Mouse (Mus musculus): Measurements from ENCODE around the gene Smco3.
"Not testable (repeated sequence)": the region's sequence is repeated elsewhere in the genome, so short reads cannot be mapped to it uniquely, and the experiment has no call there.

The Smco3 gene

DNA sequence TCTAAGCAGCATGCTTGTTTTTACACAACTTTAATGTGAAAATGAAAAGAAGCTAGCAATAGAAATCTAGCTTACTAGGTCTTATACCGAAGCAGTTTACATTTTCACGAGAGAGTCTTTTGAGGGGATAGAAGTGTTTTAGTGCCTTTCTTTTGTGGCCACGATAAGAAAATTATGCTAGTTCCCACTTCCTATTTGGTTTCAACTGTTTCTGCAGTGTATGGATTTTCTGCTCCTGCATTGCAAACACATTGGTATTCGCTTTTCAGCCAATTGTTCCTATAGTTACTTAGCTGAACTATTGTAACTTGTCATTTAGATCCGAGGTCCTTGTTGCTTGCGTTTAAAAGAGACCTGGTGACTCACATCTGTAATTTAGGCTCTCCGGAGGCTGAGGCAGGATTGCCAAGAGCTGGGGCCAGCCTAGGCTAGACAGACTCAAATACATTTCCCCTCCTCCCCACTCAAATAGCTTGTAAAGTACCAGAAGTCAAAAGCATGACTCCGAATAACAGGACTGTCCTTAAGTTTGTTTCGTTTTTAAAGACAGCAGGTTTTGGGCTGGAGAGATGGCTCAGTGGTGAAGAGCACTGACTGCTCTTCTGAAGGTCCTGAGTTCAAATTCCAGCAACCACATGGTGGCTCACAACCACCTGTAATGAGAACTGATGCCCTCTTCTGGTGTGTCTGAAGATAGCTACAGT, 30.4 kb downstream of the Smco3 start:
- DNase-seq (ENCODE audit: low spot score), result no peak

DNA sequence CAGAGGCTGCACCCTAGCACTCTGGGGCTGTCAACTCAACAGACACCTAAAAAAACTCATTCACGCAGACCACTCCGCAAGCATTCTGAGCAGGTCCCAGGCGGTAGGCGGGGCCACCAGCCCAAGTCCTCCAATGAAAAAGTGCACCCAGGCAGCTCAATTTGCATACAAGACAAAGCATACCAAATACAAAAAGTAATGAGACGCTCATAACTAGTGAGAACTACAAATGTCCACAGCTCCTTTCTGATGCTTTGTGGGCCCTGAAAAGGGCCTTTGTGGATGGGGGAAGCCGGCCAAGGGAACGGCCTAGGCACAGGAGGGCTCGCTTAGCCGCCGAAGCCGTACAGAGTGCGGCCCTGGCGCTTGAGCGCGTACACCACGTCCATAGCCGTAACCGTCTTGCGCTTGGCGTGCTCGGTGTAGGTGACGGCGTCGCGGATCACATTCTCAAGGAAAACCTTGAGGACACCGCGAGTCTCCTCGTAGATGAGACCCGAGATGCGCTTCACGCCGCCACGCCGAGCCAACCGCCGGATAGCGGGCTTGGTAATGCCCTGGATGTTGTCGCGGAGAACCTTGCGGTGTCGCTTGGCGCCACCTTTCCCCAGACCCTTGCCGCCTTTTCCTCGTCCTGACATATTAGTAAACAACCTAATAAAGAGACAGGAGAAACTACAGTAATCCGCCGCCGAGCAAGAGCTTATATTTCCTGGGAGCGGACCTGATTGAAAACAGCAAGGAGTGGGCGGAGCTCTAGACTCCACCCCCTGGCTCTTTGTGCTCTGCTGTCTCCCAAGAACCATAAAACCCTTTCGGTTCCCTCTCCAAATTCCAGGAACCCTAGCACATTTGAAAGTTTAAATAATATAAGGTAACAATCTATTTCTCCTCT, 31.3 kb downstream of the Smco3 start, which contains the start of gene Hist4h4:
Gene Hist4h4 (minus strand): TSS at position 677 of the 895 bp plus-strand sequence.
- peak; percentile 99 for DNase-seq (ENCODE audit: low spot score)

DNA sequence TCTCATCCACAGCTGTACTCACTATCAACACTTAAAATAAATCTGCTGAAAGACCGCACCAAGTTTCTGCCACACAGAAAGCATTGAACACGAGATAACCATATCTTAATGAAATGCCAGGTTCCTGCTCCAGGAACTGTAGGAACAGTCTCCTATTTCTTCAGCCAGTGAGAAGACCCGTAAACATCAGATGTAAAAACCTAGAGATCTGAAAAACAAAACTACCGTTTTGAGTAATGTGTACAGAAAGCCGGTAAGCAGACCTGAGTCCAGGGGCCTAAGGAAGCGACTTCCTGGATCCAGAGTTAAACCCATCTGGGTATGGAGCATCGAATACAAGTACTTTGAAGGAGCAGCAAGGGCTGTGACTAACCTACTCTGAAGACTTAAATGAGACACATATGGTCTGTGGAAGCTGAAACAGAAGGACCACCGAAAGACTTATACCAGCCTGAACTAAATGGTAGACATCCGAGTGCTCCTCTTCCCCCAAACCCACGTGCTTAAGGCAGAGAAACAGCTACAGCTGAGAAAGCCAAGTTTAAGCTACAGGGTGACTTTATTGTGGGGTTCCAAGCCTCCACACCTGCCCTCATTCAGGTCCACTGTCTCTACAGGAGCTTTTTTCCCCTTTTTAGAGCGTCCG, 32.0 kb downstream of the Smco3 start:
- DNase-seq (ENCODE audit: low spot score), result no peak

DNA sequence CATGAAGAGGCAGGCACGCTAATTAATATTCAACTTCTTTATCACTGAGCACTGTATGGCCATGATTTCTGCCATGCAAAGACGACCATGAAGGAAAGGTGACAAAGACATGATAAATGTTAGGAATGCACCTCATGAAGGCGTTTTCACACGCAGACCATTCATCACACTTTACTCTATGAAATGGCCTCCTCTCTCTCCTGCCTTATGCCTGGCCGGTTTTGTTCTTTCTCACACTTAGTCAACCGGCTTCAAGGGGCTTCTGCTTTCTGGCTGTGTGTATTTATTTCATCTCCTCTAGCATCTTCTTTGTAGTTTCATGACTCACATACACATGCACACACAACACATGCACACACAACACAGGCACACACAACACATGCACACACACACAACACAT, 34.0 kb downstream of the Smco3 start:
- DNase-seq (ENCODE audit: low spot score), result no peak

DNA sequence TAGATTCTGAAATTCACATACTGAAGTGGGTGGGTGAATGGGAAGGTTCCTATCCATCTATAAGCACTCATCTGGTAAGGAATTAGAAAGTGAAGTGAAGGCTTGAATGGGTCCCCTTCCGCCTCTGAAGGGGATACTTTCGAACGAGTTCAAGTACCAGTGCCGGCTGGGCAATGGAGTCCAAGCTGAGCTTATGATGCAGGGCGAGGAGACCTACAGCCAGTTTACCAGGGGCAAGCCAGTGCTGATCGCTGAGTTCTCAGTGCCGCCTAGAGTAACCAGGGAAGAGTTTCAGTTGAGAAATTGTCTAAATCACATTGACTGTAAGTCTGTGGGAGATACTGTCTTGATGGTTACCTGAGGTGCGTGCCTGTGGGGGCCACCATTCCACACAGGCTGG, 34.5 kb downstream of the Smco3 start:
- no peak for DNase-seq (ENCODE audit: low spot score)

DNA sequence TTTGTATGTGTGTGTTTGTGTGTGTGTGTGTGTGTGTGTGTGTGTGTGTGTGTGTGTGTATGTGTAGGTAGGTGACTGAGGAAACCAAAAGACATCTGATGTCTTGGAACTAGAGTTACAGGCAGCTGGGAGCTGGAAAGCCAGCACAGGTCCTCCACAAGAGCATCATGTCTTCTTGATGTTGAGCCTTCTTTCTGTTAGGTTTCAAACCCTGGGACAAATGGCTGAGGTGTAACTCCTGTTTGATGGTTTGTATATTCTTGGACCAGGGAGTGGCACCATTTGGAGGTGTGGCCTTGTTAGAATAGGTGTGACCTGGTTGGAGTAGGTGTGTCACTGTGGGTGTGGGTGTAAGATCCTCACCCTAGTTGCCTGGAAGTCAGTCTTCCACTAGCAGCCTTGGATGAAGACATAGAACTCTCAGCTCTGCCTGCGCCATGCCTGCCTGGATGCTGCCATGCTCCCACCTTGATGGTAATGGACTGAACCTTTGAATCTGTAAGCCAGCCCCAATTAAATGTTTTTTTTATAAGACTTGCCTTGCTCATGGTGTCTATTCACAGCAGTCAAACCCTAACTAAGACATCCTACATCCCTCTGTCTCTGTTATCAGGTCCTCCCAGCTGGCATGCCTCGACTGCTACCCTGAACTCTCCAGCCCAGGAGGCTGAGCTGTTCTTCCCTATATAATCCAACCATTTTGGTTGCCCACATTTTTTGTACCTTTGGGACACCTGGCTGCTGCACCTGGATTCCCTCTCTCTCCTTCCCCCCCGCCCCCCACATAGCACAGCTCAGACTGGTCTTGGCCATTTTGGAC, 37.2 kb downstream of the Smco3 start:
- not testable (repeated sequence) for DNase-seq (ENCODE audit: low spot score)

DNA sequence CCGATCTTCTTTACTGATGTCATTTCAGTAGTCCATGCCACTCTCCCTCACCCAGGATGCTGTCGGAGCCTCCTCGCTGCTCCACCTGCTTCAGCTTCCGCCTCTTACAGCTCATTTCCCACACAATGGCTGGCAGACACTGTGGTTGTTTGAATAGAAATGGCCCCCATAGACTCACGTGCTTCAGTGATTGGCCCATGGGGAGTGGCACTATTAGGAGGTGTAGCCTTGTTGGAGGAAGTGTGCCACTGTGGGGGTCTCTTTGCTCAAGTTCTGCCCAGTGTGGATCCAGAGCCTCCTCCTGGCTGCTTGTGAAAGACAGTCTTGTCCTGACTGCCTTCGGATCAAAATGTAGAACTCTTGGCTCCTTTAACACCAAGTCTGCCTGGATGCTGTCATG, 39.4 kb downstream of the Smco3 start:
- DNase-seq (ENCODE audit: low spot score), result no peak

DNA sequence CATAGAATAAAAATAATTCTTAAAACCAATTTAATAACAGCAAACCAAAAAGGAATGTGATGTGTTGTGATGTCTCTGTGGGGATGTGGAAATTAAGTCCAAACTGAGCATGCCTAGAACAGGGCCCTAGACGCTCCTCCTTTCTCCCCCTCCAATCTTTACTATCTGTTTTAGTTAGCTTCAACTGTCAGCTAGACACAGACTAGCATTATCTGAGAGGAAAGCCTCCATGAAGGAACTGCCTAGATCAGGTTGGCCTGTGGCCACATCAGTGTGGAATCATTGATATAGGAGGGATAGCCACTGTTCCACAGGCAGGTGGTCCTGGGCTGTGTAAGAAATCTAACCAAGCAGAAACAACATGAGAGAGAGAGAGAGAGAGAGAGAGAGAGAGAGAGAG, 40.1 kb downstream of the Smco3 start:
- no peak for DNase-seq (ENCODE audit: low spot score)

DNA sequence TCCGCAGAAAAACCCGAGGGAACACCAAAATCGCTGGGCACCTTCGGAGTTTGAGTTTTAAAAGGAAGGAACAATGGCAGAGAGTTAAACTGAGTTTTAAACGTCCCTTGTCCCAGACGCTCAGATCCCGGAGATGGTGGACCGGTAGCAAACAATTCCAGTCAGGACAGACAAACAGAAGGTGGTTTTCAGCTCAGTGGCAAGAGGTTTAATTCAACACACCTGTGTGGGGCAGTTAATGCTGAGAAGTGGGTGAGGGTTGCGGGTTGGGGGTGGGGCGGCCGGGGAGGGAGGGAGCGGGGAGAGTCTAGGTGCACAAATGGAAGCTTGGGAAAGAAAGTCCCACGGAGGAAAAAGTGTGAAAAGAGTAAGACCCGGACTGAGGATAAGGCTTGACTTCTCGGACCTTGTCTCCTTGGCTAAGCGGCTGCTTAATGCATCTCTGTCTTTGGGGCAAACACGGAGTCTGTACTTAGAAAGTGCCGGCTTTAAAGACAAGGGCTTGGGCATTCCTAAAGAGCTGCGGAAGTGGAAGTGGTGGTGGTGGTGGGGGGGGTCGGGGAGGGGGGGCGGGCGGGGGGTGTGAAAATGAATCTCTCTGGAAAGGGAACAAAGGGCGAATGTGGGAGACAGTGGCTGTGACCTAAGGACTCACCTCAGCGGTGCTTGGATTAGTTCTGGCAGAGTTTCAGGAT, 41.3 kb downstream of the Smco3 start:
- no peak for DNase-seq (ENCODE audit: low spot score)

DNA sequence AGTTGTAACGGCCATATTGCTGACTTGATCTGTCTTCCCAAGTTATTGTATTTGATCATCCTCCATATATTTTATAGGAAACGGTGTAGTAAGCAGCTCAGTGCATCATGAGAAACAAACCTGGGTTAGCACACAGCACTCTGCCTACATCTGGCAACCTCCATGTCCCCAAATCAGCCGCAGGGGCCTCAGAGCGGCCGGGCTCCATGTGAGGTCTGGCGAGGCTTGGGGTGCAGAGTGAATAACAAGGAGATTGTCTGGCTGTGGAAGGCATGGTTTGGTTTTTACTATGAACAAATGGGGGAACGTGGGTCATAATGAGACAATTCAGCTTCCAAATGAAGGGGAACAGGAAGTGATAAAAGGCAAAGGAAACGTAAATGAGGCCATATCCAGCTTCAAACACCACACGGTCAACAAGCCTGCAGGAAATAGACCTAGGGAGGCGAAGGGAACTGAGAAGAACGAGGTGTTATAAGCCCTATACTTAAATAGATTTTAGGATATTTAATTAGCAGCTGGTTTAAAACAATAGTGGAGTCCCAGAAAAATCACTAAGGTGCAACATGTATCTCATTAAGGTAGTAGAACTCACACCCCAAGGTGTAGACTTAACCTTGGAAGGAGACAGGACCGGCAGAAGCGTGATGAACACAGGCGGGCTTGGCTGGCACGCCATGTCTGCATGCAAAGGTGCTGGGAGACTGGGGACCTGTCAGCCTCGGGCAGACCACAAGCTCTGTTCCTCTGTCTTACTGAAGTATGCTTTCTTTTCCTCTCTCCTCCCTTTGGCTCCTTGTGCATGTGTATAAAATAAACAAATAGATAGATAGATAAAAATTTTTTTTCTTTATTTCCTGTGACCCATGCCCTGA, 42.1 kb downstream of the Smco3 start:
- no peak for DNase-seq (ENCODE audit: low spot score)

DNA sequence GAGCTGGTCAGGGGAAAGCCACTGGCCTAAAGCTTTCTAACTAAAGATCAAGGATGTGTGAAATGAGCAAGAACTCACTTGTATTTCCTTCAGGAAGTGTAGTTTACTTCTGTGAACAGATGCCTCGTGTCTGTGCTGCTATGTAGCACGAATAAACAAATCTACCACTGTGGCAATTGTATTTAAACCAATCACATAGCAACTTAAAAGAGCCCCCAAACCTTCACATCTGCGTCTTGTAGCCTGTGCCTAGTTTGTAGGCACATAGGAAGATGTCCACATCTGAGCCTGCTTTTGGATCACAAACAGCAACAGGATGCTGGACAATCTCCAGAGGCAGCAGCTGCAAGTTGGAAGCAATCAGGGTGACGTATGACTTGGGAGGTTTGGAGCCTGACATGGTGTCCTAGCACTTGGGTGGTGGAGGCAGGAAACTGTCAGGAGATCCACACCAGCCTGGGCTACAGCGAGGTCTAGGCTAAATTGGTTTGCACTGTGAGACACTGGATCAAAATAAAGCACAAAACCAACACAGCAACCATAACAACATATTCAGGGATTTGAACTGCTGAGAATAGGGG, 45.8 kb downstream of the Smco3 start:
- DNase-seq (ENCODE audit: low spot score), result no peak

DNA sequence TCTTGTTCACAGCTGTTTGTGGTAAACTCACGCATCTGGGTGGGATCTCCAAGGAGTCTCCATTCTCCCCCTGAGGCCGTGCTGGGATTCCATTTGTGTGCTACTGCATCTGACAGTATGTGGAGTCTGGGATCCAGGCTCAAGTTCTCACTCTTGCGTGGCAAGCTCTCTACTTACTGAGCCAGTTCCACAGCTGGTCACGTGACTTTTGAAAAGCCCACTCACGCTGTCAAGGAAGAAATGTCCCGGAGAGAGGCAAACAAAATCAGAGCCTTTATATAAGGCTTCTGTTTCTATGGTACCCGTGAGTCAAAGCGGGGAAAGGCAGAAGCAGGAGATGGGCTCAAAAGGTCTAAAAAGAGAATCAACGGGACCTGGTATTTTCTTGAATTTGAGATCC, 52.5 kb downstream of the Smco3 start:
- DNase-seq (ENCODE audit: low spot score), result no peak

DNA sequence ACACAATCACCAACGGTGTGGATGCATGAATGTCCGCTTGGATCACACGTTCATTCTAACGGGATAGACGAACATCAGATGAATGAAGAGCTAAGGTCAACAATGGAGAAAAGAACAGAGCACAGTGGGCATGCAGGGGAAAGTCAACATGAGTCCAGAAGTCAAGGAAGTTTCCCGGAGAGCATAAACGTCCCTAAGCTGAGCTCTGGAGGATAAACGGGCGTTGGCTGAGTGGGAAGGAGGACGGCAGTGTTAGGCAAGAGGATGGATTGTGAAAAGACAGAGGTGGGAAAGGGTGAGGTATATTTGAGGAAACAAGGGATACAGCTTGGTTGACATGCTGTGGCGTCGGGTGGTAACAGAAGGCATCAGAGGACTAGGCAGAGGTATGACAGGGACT, 53.1 kb downstream of the Smco3 start:
- no peak for DNase-seq (ENCODE audit: low spot score)

DNA sequence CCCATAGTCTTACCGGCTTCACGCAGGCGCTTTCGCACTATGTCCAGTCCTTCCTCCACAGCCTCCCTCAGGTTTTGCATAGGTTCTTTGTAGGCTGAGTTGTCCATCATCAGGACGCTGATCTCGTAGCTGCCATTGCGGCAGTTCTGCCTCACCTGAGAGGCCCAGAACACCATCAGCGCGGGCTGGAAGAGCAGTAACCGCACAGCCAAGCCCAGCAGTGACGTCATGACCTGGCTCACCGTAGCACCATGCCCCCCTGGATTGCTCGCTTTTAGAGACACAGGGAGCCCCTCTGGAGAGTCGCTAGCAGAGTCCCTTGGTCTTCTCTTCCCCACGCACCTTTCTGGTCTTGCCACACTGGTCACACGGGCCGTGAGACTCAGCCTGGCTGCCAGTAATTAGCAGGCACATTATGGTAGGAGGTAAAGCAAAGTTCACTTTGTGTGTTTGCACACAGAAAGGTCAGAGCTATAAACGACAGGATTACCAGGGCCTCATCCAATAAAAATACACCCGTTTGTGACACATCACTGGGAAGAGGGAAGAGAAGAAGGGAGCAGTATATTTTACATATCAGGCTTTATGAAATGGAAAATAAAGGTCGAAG, 53.8 kb downstream of the Smco3 start, which contains the start of gene Gucy2c:
Gene Gucy2c (minus strand): TSS at position 389 of the 610 bp plus-strand sequence.
- DNase-seq (ENCODE audit: low spot score), result no peak

All from ovary, postnatal 10 days (tissue).